Mouse (Mus musculus): ENCODE results near the gene 4932429P05Rik. TPM values are rescaled to one million over a fixed set of nuclear protein-coding genes. Genes with fewer than 3 reads are reported as not detected.

The 4932429P05Rik gene
- polyA plus RNA-seq (2014; fragmentation: Nextera tagmentation; extraction: Ambion mirVana), result not detected in 2 replicates

- no peak within 1 kb of the TSS for H3K4me2 ChIP-seq (ENCODE audit: low read depth, low read length)
- H3K36me3 ChIP-seq (replicated peaks; ENCODE audit: control insufficient read depth, insufficient read depth, low read depth, low read length), result no peaks in the 10 kb centered on the region
- no peak within 1 kb of the TSS for H3K27ac ChIP-seq (replicated peaks; ENCODE audit: low read depth, low read length)
- no peak for ATAC-seq (replicated peaks; ENCODE audit: insufficient number of reproducible peaks, low FRiP score, low TSS enrichment, low read depth)
- H3K4me1 ChIP-seq (ENCODE audit: control insufficient read depth, insufficient read depth, low read length), result no peaks in the 10 kb centered on the region
- no peak within 1 kb of the TSS for H3K9ac ChIP-seq (replicated peaks; ENCODE audit: low read length)
- no peaks in the 10 kb centered on the region for H3K9me3 ChIP-seq (replicated peaks; ENCODE audit: control insufficient read depth, low read length)
- H3K4me3 ChIP-seq (ENCODE audit: low read depth, low read length), result no peak within 1 kb of the TSS
- no peaks in the 10 kb centered on the region for H3K27me3 ChIP-seq (ENCODE audit: control insufficient read depth, insufficient read depth, low read length)
- no peak for DNase-seq (ENCODE audit: low spot score)
Observed at GRCm38 (mm10) chrX:89751968-89752367, at the start of gene 4932429P05Rik. Gene 4932429P05Rik (plus strand): TSS chrX:89752268.

Other genes with a start within 250 kb of the 4932429P05Rik start
- gene 4930415L06Rik, start 180.6 kb downstream of the 4932429P05Rik start, polyA plus RNA-seq (2014; fragmentation: Nextera tagmentation; extraction: Ambion mirVana), result not detected in 2 replicates